Mouse (Mus musculus) c-Kit-positive CD71-negative TER-119-negative erythroid progenitor cells, embryonic 14.5 days (primary cell): Measurements from ENCODE around the gene Pgm2.

ENCODE experiments used
- DNase-seq: peaks from one replicate; pipeline ENCODE4 v3.0.0-alpha.2; 2013; ENCODE audit warnings: low read depth

Pgm2 gene

GRCm38 (mm10) chr5:64146384-64147005, 53.7 kb downstream of the Pgm2 start:
- no peak for DNase-seq

GRCm38 (mm10) chr5:64149184-64150127, 56.7 kb downstream of the Pgm2 start:
- DNase-seq = no peak

- DNase-seq = no peak
Observed at GRCm38 (mm10) chr5:64153319-64153718, 60.6 kb downstream of the Pgm2 start.

GRCm38 (mm10) chr5:64155861-64156550, 63.3 kb downstream of the Pgm2 start, which contains the start of gene Tbc1d1:
Gene Tbc1d1 (plus strand): TSS chr5:64156305.
- DNase-seq = peak; percentile 58

- no peak for DNase-seq
Observed at GRCm38 (mm10) chr5:64156579-64156978, 63.8 kb downstream of the Pgm2 start.

GRCm38 (mm10) chr5:64157926-64158325, 65.2 kb downstream of the Pgm2 start:
- no peak for DNase-seq

GRCm38 (mm10) chr5:64158501-64158900, 65.8 kb downstream of the Pgm2 start:
- DNase-seq = no peak

- no peak for DNase-seq
Observed at GRCm38 (mm10) chr5:64159065-64159780, 66.5 kb downstream of the Pgm2 start.

- no peak for DNase-seq
Observed at GRCm38 (mm10) chr5:64159781-64160704, 67.3 kb downstream of the Pgm2 start.

GRCm38 (mm10) chr5:64160705-64161391, 68.1 kb downstream of the Pgm2 start:
- DNase-seq = no peak

- DNase-seq = no peak
Observed at GRCm38 (mm10) chr5:64161917-64162316, 69.2 kb downstream of the Pgm2 start.

GRCm38 (mm10) chr5:64162582-64162981, 69.8 kb downstream of the Pgm2 start:
- no peak for DNase-seq

- DNase-seq = no peak
Observed at GRCm38 (mm10) chr5:64164414-64164813, 71.7 kb downstream of the Pgm2 start.

- DNase-seq = no peak
Observed at GRCm38 (mm10) chr5:64165826-64166225, 73.1 kb downstream of the Pgm2 start.

GRCm38 (mm10) chr5:64168990-64169540, 76.3 kb downstream of the Pgm2 start:
- no peak for DNase-seq

- DNase-seq = no peak
Observed at GRCm38 (mm10) chr5:64172884-64173283, 80.1 kb downstream of the Pgm2 start.

- DNase-seq = no peak
Observed at GRCm38 (mm10) chr5:64173302-64173701, 80.6 kb downstream of the Pgm2 start.

- no peak for DNase-seq
Observed at GRCm38 (mm10) chr5:64174429-64174935, 81.7 kb downstream of the Pgm2 start.
